Mouse (Mus musculus) central nervous system, embryonic 11.5 days (tissue): ENCODE results near the gene Ccdc14. TPM values are rescaled to one million over a fixed set of nuclear protein-coding genes. Genes with fewer than 3 reads are reported as not detected.

Experiments used
- polyA plus RNA-seq: library from polyadenylated mRNA; depleted of rRNA; stranded (reverse); fragments of >200 nt; gene quantifications from 2 replicates; pipeline ENCODE4 v1.2.3, GENCODE M21; 2012; rRNA removed

Ccdc14 gene
- 9.9 and 14.5 TPM in 2 replicates for polyA plus RNA-seq

GRCm38 (mm10) chr16:34690334-34691144 lies at the start of gene Ccdc14:
TSS of gene Ccdc14 (plus strand) at chr16:34690616.

GRCm38 (mm10) chr16:34649621-34650020 lies 40.8 kb upstream of the Ccdc14 start, which contains the start of gene Ropn1:
TSS of gene Ropn1 (plus strand) at chr16:34649921.

GRCm38 (mm10) chr16:34745065-34745585 lies 54.7 kb downstream of the Ccdc14 start, which contains the start of gene Mylk:
TSS of gene Mylk (plus strand) at chr16:34745210.

Other genes with a start within 250 kb of the Ccdc14 start
- gene Kalrn, start 117.1 kb upstream of the Ccdc14 start, polyA plus RNA-seq: 24.3 and 25.3 TPM in 2 replicates
- gene Ropn1, start 40.7 kb upstream of the Ccdc14 start, polyA plus RNA-seq: not detected in 2 replicates
- gene Mylk, start 54.6 kb downstream of the Ccdc14 start, polyA plus RNA-seq: 10.2 and 14.0 TPM in 2 replicates